Mouse (Mus musculus): ENCODE measurements around the gene Hist2h2aa1. TPM values are rescaled to one million over a fixed set of nuclear protein-coding genes. Genes with fewer than 3 reads are reported as not detected.
A peak's percentile ranks its signal among the peaks of the same experiment; 100 is the strongest.
"Not testable (repeated sequence)": the region's sequence is repeated elsewhere in the genome, so short reads cannot be mapped to it uniquely, and the experiment has no call there.

Hist2h2aa1 gene
- total RNA-seq, 2 experiments from 2014 or later = 10,813 TPM; not detected in 1

GRCm38 (mm10) chr3:96273591-96274465, 28.5 kb downstream of the Hist2h2aa1 start:
- ATAC-seq (replicated peaks; ENCODE audit: poor library complexity) = no peak

GRCm38 (mm10) chr3:96277428-96277799, 32.1 kb downstream of the Hist2h2aa1 start:
- ATAC-seq (replicated peaks; ENCODE audit: poor library complexity) = peak; percentile 62

GRCm38 (mm10) chr3:96277800-96278624, 32.7 kb downstream of the Hist2h2aa1 start:
- ATAC-seq (replicated peaks; ENCODE audit: poor library complexity) = peak; percentile 94

GRCm38 (mm10) chr3:96280660-96281059, 35.4 kb downstream of the Hist2h2aa1 start:
- ATAC-seq (replicated peaks; ENCODE audit: poor library complexity) = no peak

GRCm38 (mm10) chr3:96284457-96284856, 39.2 kb downstream of the Hist2h2aa1 start:
- ATAC-seq (replicated peaks; ENCODE audit: poor library complexity) = peak; percentile 54

- not testable (repeated sequence) for ATAC-seq (replicated peaks; ENCODE audit: poor library complexity)
Observed at GRCm38 (mm10) chr3:96287334-96287733, 42.0 kb downstream of the Hist2h2aa1 start.

- ATAC-seq (replicated peaks; ENCODE audit: poor library complexity) = no peak
Observed at GRCm38 (mm10) chr3:96289201-96289600, 43.9 kb downstream of the Hist2h2aa1 start.

GRCm38 (mm10) chr3:96290727-96291126, 45.4 kb downstream of the Hist2h2aa1 start:
- ATAC-seq (replicated peaks; ENCODE audit: poor library complexity) = not testable (repeated sequence)

- no peak for ATAC-seq (replicated peaks; ENCODE audit: poor library complexity)
Observed at GRCm38 (mm10) chr3:96292641-96293040, 47.3 kb downstream of the Hist2h2aa1 start.

- peak; percentile 17 for ATAC-seq (replicated peaks; ENCODE audit: poor library complexity)
Observed at GRCm38 (mm10) chr3:96293368-96293767, 48.1 kb downstream of the Hist2h2aa1 start.

- ATAC-seq (replicated peaks; ENCODE audit: poor library complexity) = peak; percentile 87
Observed at GRCm38 (mm10) chr3:96293787-96294186, 48.5 kb downstream of the Hist2h2aa1 start, which contains the start of gene Fcgr1. Gene Fcgr1, minus strand, starts transcription at chr3:96293969.

Other genes starting within 250 kb of the Hist2h2aa1 start
- gene Plekho1, start 249.5 kb upstream of the Hist2h2aa1 start, total RNA-seq (2015) = 22.1 and 25.9 TPM in 2 replicates
- 24.7 and 25.1 TPM in 2 replicates for gene Plekho1, start 249.5 kb upstream of the Hist2h2aa1 start, total RNA-seq (2017)
- 26.3 and 28.4 TPM in 2 replicates for gene Vps45, start 187.0 kb upstream of the Hist2h2aa1 start, total RNA-seq (2015)
- gene Vps45, start 187.0 kb upstream of the Hist2h2aa1 start, total RNA-seq (2017) = 10.9 and 12.6 TPM in 2 replicates
- 3.0 and 3.2 TPM in 2 replicates for gene Otud7b, start 141.0 kb upstream of the Hist2h2aa1 start, total RNA-seq (2015)
- gene Otud7b, start 141.0 kb upstream of the Hist2h2aa1 start, total RNA-seq (2017) = 4.9 and 12.7 TPM in 2 replicates
- gene Mtmr11, start 83.5 kb upstream of the Hist2h2aa1 start, total RNA-seq (2015) = not detected in 2 replicates
- 0.08 TPM in 1 of 2 replicates, not detected in the other for gene Mtmr11, start 83.5 kb upstream of the Hist2h2aa1 start, total RNA-seq (2017)
- gene Sf3b4, start 73.2 kb upstream of the Hist2h2aa1 start, total RNA-seq (2015) = 88.5 and 92.4 TPM in 2 replicates
- 23.0 and 24.6 TPM in 2 replicates for gene Sf3b4, start 73.2 kb upstream of the Hist2h2aa1 start, total RNA-seq (2017)
- 0.34 and 0.49 TPM in 2 replicates for gene Sv2a, start 64.3 kb upstream of the Hist2h2aa1 start, total RNA-seq (2015)
- 0.21 and 0.51 TPM in 2 replicates for gene Sv2a, start 64.3 kb upstream of the Hist2h2aa1 start, total RNA-seq (2017)
- gene Bola1, start 25.8 kb upstream of the Hist2h2aa1 start, total RNA-seq (2015) = 29.1 and 34.3 TPM in 2 replicates
- 42.9 and 50.4 TPM in 2 replicates for gene Bola1, start 25.8 kb upstream of the Hist2h2aa1 start, total RNA-seq (2017)
- gene Hist2h2ab, start 25.6 kb upstream of the Hist2h2aa1 start, total RNA-seq (2015) = 5.7 and 9.1 TPM in 2 replicates
- gene Hist2h2ab, start 25.6 kb upstream of the Hist2h2aa1 start, total RNA-seq (2017) = 113 and 300 TPM in 2 replicates
- 42.3 and 43.4 TPM in 2 replicates for gene Hist2h2ac, start 24.6 kb upstream of the Hist2h2aa1 start, total RNA-seq (2015)
- 3,711 and 3,907 TPM in 2 replicates for gene Hist2h2ac, start 24.6 kb upstream of the Hist2h2aa1 start, total RNA-seq (2017)
- gene Hist2h2be, start 24.4 kb upstream of the Hist2h2aa1 start, total RNA-seq (2015) = 5.4 and 5.9 TPM in 2 replicates
- gene Hist2h2be, start 24.4 kb upstream of the Hist2h2aa1 start, total RNA-seq (2017) = 6.6 and 8.0 TPM in 2 replicates
- 259 and 308 TPM in 2 replicates for gene Hist2h3c2, start 6.4 kb upstream of the Hist2h2aa1 start, total RNA-seq (2015)
- gene Hist2h3c2, start 6.4 kb upstream of the Hist2h2aa1 start, total RNA-seq (2017) = 127 and 135 TPM in 2 replicates
- 54.6 and 61.5 TPM in 2 replicates for gene Hist2h2aa2, start 5.2 kb upstream of the Hist2h2aa1 start, total RNA-seq (2015)
- 0.67 and 1,948 TPM in 2 replicates for gene Hist2h2aa2, start 5.2 kb upstream of the Hist2h2aa1 start, total RNA-seq (2017)
- 17.3 and 17.9 TPM in 2 replicates for gene Hist2h3c1, start 1.2 kb downstream of the Hist2h2aa1 start, total RNA-seq (2015)
- 2.8 TPM in 1 of 2 replicates, not detected in the other for gene Hist2h3c1, start 1.2 kb downstream of the Hist2h2aa1 start, total RNA-seq (2017)
- gene Hist2h4, start 17.8 kb downstream of the Hist2h2aa1 start, total RNA-seq (2015) = 111 and 118 TPM in 2 replicates
- gene Hist2h4, start 17.8 kb downstream of the Hist2h2aa1 start, total RNA-seq (2017) = 114 and 115 TPM in 2 replicates
- 773 and 862 TPM in 2 replicates for gene Hist2h3b, start 23.2 kb downstream of the Hist2h2aa1 start, total RNA-seq (2015)
- 369 and 430 TPM in 2 replicates for gene Hist2h3b, start 23.2 kb downstream of the Hist2h2aa1 start, total RNA-seq (2017)
- 1,111 and 1,146 TPM in 2 replicates for gene Hist2h2bb, start 24.3 kb downstream of the Hist2h2aa1 start, total RNA-seq (2015)
- gene Hist2h2bb, start 24.3 kb downstream of the Hist2h2aa1 start, total RNA-seq (2017) = 9,134 and 9,995 TPM in 2 replicates
- gene Fcgr1, start 48.5 kb downstream of the Hist2h2aa1 start, total RNA-seq (2015) = 0.37 and 1.2 TPM in 2 replicates
- gene Fcgr1, start 48.5 kb downstream of the Hist2h2aa1 start, total RNA-seq (2017) = 0.14 and 0.21 TPM in 2 replicates
- not detected in 2 replicates for gene BC107364, start 206.8 kb downstream of the Hist2h2aa1 start, total RNA-seq (2015)
- gene BC107364, start 206.8 kb downstream of the Hist2h2aa1 start, total RNA-seq (2017) = not detected in 2 replicates